Mouse (Mus musculus) ES-E14 (cell line): ENCODE measurements around the gene Gm9857. TPM values are rescaled to one million over a fixed set of nuclear protein-coding genes. Genes with fewer than 3 reads are reported as not detected.

Source experiments
- DNase-seq: peaks from one replicate; pipeline ENCODE4 v3.0.0-alpha.2; 2013; ENCODE audit warnings: low read depth, low spot score
- H3K27ac ChIP-seq: 2 replicates; pipeline ENCODE4 v1.5.1; 2012; ENCODE audit warnings: low read depth, mild to moderate bottlenecking, low read length, moderate library complexity, mixed read lengths; ENCODE audit not compliant: poor library complexity, insufficient read depth, severe bottlenecking
- H3K36me3 ChIP-seq: 2 replicates; pipeline ENCODE4 v1.6.1; 2012; ENCODE audit warnings: mild to moderate bottlenecking, low read length, moderate library complexity, mixed read lengths; ENCODE audit not compliant: control insufficient read depth, poor library complexity, insufficient read depth, severe bottlenecking
- H3K4me1 ChIP-seq, 2 experiments: fragments of 150-350 bp in 1 of 2; sonication (generic) in 1 of 2; 2 replicates each; pipeline ENCODE4 v1.6.1; 2012; ENCODE audit warnings: low read length in 2 of 2, mild to moderate bottlenecking in 1 of 2, mixed read lengths in 1 of 2; ENCODE audit not compliant: control insufficient read depth in 2 of 2, insufficient read depth in 2 of 2, poor library complexity in 1 of 2
- H3K4me3 ChIP-seq, 2 experiments: fragments of 150-350 bp in 1 of 2; sonication (generic) in 1 of 2; 2 replicates each; pipeline ENCODE4 v1.5.1; 2012; ENCODE audit warnings: low read length in 2 of 2, low read depth in 1 of 2, mild to moderate bottlenecking in 1 of 2, mixed read lengths in 1 of 2; ENCODE audit not compliant: insufficient read depth in 1 of 2, poor library complexity in 1 of 2, severe bottlenecking in 1 of 2
- H3K9ac ChIP-seq: 2 replicates; pipeline ENCODE4 v1.6.1; 2012; ENCODE audit warnings: low read depth, mild to moderate bottlenecking, low read length, mixed read lengths; ENCODE audit not compliant: poor library complexity, insufficient read depth, severe bottlenecking
- H3K9me3 ChIP-seq: fragments of 150-350 bp; sonication (generic); 2 replicates; pipeline ENCODE4 v1.6.1; 2012; ENCODE audit warnings: low read depth, mild to moderate bottlenecking, low read length; ENCODE audit not compliant: control insufficient read depth, insufficient read depth
- CHD2 ChIP-seq: IDR thresholded peaks from 2 replicates; pipeline ENCODE4 v1.6.1; 2014; ENCODE audit warnings: mild to moderate bottlenecking, low read depth, low read length, inconsistent platforms
- HCFC1 ChIP-seq: IDR thresholded peaks from 2 replicates; pipeline ENCODE4 v1.6.1; 2012; ENCODE audit warnings: low read length, inconsistent platforms, borderline replicate concordance; ENCODE audit not compliant: insufficient read depth
- MAFK ChIP-seq: IDR thresholded peaks from 2 replicates; pipeline ENCODE4 v1.6.1; 2014; ENCODE audit warnings: mild to moderate bottlenecking, low read depth, low read length, inconsistent platforms; ENCODE audit not compliant: insufficient read depth
- ZC3H11A ChIP-seq: IDR thresholded peaks from 2 replicates; pipeline ENCODE4 v1.6.1; 2012; ENCODE audit warnings: low read depth, mild to moderate bottlenecking, inconsistent platforms, low read length, borderline replicate concordance
- ZNF384 ChIP-seq: IDR thresholded peaks from 2 replicates; pipeline ENCODE4 v1.6.1; 2012; ENCODE audit warnings: low read depth, low read length, inconsistent platforms
- in situ Hi-C, 2 experiments: fragments of 600-800 bp; cut with MboI; formaldehyde crosslinking; loops; one replicate each; pipeline ENCODE4 v1.15.1; 2025; ENCODE audit warnings: low sequenced_read_pairs in 2 of 2, inconsistent platforms in 1 of 2; ENCODE audit not compliant: unreplicated experiment in 2 of 2
- total RNA-seq: library from RNA; depleted of rRNA; stranded (reverse); fragments of 300-350 nt; gene quantifications from 2 replicates; pipeline ENCODE4 v1.2.3, GENCODE M21; 2012

Gene Gm9857
- total RNA-seq, 1 experiment: 0.76 TPM

GRCm38 (mm10) chr3:108938691-108939090 lies 1.6 kb downstream of the Gm9857 start:
- H3K36me3 ChIP-seq: no peaks in the 10 kb centered on the region
- DNase-seq: no peak

GRCm38 (mm10) chr3:108933557-108933956 lies 6.7 kb downstream of the Gm9857 start:
- no peak for TF ChIP-seq HCFC1
- TF ChIP-seq ZC3H11A: no peak
- no peak for TF ChIP-seq CHD2
- no peak for TF ChIP-seq ZNF384
- TF ChIP-seq MAFK: no peak
- no peaks in the 10 kb centered on the region; the same call in 1 of the 2 replicates for H3K9me3 ChIP-seq
- no peaks in the 10 kb centered on the region for H3K4me1 ChIP-seq
- no peaks in the 10 kb centered on the region for H3K36me3 ChIP-seq
- no peak overlapping the region for H3K9ac ChIP-seq
- in situ Hi-C loops: no loop called here
- no peak for DNase-seq
- no peak overlapping the region for H3K27ac ChIP-seq
- H3K4me3 ChIP-seq: no peak overlapping the region

More at GRCm38 (mm10) chr3:108938691-108939090, 1.6 kb downstream of the Gm9857 start:
- no peaks in the 10 kb centered on the region; a peak in 1 of 4 replicates for H3K4me1 ChIP-seq
- in situ Hi-C loops: no loop called here
- no peak overlapping the region for H3K9ac ChIP-seq
- TF ChIP-seq CHD2 (no peak), ZNF384 (no peak), MAFK (no peak), ZC3H11A (no peak), HCFC1 (no peak)
- no peaks in the 10 kb centered on the region; the same call in 1 of the 2 replicates for H3K9me3 ChIP-seq
- H3K4me3 ChIP-seq: no peak overlapping the region
- H3K27ac ChIP-seq: no peak overlapping the region

GRCm38 (mm10) chr3:108926308-108926707 lies 13.9 kb downstream of the Gm9857 start:
- Histone ChIP-seq H3K36me3 (no peaks in the 10 kb centered on the region), H3K4me1 (no peaks in the 10 kb centered on the region), H3K9ac (no peak overlapping the region), H3K27ac (no peak overlapping the region), H3K4me3 (no peak overlapping the region), H3K9me3 (no peaks in the 10 kb centered on the region)
- TF ChIP-seq MAFK (no peak), HCFC1 (no peak), CHD2 (no peak), ZNF384 (no peak), ZC3H11A (no peak)
- in situ Hi-C loops: no loop called here
- no peak for DNase-seq

GRCm38 (mm10) chr3:108925677-108926076 lies 14.6 kb downstream of the Gm9857 start:
- Histone ChIP-seq H3K9me3 (no peaks in the 10 kb centered on the region), H3K4me3 (no peak overlapping the region), H3K4me1 (no peaks in the 10 kb centered on the region), H3K27ac (no peak overlapping the region), H3K36me3 (no peaks in the 10 kb centered on the region), H3K9ac (no peak overlapping the region)
- in situ Hi-C loops: no loop called here
- DNase-seq: no peak
- TF ChIP-seq CHD2 (no peak), ZNF384 (no peak), ZC3H11A (no peak), MAFK (no peak), HCFC1 (no peak)

- H3K4me3 ChIP-seq: no peak overlapping the region
- H3K4me1 ChIP-seq: no peaks in the 10 kb centered on the region
- H3K9me3 ChIP-seq: no peaks in the 10 kb centered on the region
- no peak overlapping the region for H3K27ac ChIP-seq
- TF ChIP-seq HCFC1 (no peak), MAFK (no peak), ZNF384 (no peak), CHD2 (no peak), ZC3H11A (no peak)
- in situ Hi-C loops: no loop called here
- no peaks in the 10 kb centered on the region for H3K36me3 ChIP-seq
- DNase-seq: no peak
- no peak overlapping the region for H3K9ac ChIP-seq
Measured at GRCm38 (mm10) chr3:108921822-108922221, 18.4 kb downstream of the Gm9857 start.
